Mouse (Mus musculus) brain, embryonic 14.5 days (tissue): ENCODE data around the gene Dcakd.
A peak's percentile ranks its signal among the peaks of the same experiment; 100 is the strongest.

Experiments used
- CTCF ChIP-seq: fragments of 200-500 bp; IDR thresholded peaks from 2 replicates; pipeline ENCODE4 v1.5.1; 2012; ENCODE audit warnings: inconsistent platforms, mild to moderate bottlenecking, moderate library complexity, borderline replicate concordance; ENCODE audit not compliant: insufficient read depth, insufficient read length; ENCODE audit errors: extremely low read depth
- POLR2A ChIP-seq: fragments of 200-500 bp; IDR thresholded peaks from 2 replicates; pipeline ENCODE4 v1.6.1; 2012; ENCODE audit warnings: mild to moderate bottlenecking, inconsistent platforms, borderline replicate concordance; ENCODE audit not compliant: poor library complexity, insufficient read depth, insufficient read length, severe bottlenecking; ENCODE audit errors: extremely low read depth

DNA sequence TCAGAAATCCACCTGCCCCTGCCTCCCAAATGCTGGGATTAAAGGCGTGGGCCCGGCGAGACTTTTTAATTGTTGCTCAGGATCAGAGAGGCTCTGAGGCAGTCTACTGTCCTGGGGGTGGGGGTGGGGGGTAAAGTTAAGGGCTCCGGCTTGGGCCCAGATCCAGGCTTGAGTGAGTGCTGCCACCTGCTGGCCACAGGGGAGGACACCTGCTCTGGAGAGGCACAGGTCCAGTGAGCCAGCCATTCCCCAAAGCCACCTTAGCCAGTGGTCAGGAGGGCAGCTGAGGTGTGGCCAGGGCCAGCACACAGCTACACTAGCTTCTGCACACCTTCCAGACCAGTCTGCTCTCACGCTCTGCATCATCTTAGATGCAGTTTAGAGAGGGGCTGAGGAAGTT is 35.2 kb downstream of the Dcakd start:
- TF ChIP-seq CTCF (peak; percentile 88), POLR2A (no peak)
